Mouse (Mus musculus) heart, embryonic 11.5 days (tissue): ENCODE data around the gene Cdt1. TPM values are rescaled to one million over a fixed set of nuclear protein-coding genes. Genes with fewer than 3 reads are reported as not detected.

ENCODE experiments used
- ATAC-seq: fragments of 200-750 bp; cut with Nextera tagmentation; replicated peaks from 2 replicates; pipeline ENCODE4 v1.8.0; 2017; ENCODE audit warnings: moderate library complexity; ENCODE audit not compliant: insufficient number of reproducible peaks, low FRiP score, low TSS enrichment
- H3K27ac ChIP-seq: fragments of 300-500 bp; sonication (generic); 2 replicates; pipeline ENCODE4 v1.5.1; 2014; ENCODE audit warnings: mild to moderate bottlenecking, low read depth, low read length
- H3K27me3 ChIP-seq: fragments of 300-500 bp; sonication (generic); 2 replicates; pipeline ENCODE4 v1.6.1; 2014; ENCODE audit warnings: mild to moderate bottlenecking, low read length, mixed read lengths; ENCODE audit not compliant: control insufficient read depth, insufficient read depth
- H3K36me3 ChIP-seq: fragments of 300-500 bp; sonication (generic); 2 replicates; pipeline ENCODE4 v1.6.1; 2014; ENCODE audit warnings: mild to moderate bottlenecking, low read length, moderate library complexity, mixed read lengths; ENCODE audit not compliant: control insufficient read depth, insufficient read depth
- H3K4me1 ChIP-seq: fragments of 300-500 bp; sonication (generic); 2 replicates; pipeline ENCODE4 v1.6.1; 2014; ENCODE audit warnings: low read length; ENCODE audit not compliant: control insufficient read depth, insufficient read depth
- H3K4me2 ChIP-seq: fragments of 300-500 bp; sonication (generic); 2 replicates; pipeline ENCODE4 v1.6.1; 2014; ENCODE audit warnings: mild to moderate bottlenecking, moderate library complexity
- H3K4me3 ChIP-seq: fragments of 300-500 bp; sonication (generic); 2 replicates; pipeline ENCODE4 v1.5.1; 2014; ENCODE audit warnings: low read depth, low read length
- H3K9ac ChIP-seq: fragments of 300-500 bp; sonication (generic); 2 replicates; pipeline ENCODE4 v1.6.1; 2014; ENCODE audit warnings: mild to moderate bottlenecking, low read depth, low read length, moderate library complexity
- H3K9me3 ChIP-seq: fragments of 300-500 bp; sonication (generic); replicated peaks from 2 replicates; pipeline ENCODE4 v1.6.1; 2016; ENCODE audit warnings: low read length; ENCODE audit not compliant: control insufficient read depth
- WGBS: fragments of 180-500 bp; shearing (Covaris S2); extraction: QIAGEN DNeasy Blood & Tissue Kit; methylation state at CpG from one replicate; pipeline ENCODE4 v1.1.7; 2014; ENCODE audit not compliant: insufficient replicate concordance; 5-methylcytosine and 5-hydroxymethylcytosine counted together
- microRNA-seq: library from miRNA; unstranded; fragments of <30 nt; microRNA quantifications from one replicate; pipeline ENCODE4, GENCODE M21; 2016; ENCODE audit warnings: borderline number of aligned reads
- polyA plus RNA-seq: library from polyadenylated mRNA; unstranded; fragments of >200 nt; fragmentation: Nextera tagmentation; extraction: Ambion mirVana; gene quantifications from 2 replicates; pipeline ENCODE4 v1.2.1, GENCODE M21; 2014

Cdt1 gene
- polyA plus RNA-seq, 1 experiment from 2014 or later = 29.5 TPM

DNA sequence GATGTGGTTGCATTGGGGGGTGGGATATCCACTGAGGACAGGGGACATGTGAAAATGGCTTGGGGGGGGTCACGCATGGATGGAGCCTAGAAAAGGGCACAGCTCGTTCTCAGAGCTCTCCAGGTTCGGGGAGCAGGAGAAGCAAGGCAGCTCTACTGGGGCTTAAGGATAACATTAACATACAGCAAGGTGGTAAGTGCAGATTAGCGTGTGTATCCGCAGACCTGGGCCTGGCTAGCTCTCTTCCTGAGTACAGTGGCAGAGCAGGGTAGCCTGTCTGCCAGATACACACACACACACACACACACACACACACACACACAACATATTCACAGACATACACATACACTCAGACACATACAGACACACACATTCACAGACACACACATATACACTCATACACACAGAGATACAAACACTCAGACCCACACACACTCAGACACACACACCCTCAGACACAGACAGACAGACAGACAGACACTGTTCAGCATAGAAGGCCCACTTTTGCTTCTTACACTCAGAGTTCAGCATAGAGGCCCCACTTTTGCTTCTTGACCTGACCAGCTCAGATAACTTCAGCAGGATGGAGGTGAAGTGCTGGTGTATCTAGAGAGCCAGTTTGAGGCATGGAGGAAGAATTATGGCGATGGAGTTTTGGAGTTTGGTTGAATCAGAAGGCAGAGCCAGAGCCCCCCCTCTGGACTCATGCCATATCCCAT is 51.0 kb downstream of the Cdt1 start:
- no peak overlapping the region for H3K9ac ChIP-seq
- WGBS = 74% methylated on average over 6 of the region's 6 CpGs

DNA sequence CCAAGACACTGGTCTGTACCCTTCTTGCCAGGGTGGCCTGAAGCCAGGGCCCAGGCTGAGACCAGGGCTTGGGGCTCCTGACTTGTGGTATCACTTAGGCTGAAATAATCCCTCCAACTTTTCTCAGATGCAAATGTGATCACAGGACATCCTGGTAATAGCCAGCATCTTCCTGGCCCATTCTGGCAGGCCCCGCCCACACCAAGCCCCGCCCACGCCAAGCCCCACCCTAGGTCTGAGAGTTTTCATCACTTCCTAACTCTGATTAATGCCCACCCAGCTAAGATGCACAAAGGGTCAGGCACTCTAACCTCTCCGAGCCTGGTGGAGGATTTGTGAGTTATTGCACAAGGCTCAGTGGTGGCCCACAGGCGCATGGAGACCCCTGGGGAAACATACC is 52.6 kb downstream of the Cdt1 start:
- H3K4me2 ChIP-seq = no peak overlapping the region
- H3K4me3 ChIP-seq = no peak overlapping the region
- no peak overlapping the region for H3K9ac ChIP-seq
- ATAC-seq = no peak
- no peaks in the 10 kb centered on the region for H3K36me3 ChIP-seq
- no peaks in the 10 kb centered on the region for H3K9me3 ChIP-seq
- peaks cover 4% of the 10 kb centered on the region for H3K4me1 ChIP-seq
- WGBS = 32% methylated on average over 5 of the region's 5 CpGs
- no peak overlapping the region for H3K27ac ChIP-seq
- no peaks in the 10 kb centered on the region; the same call in 1 of the 2 replicates for H3K27me3 ChIP-seq

More for the DNA sequence above, 51.0 kb downstream of the Cdt1 start:
- peaks cover 2% of the 10 kb centered on the region; the same call in 1 of the 2 replicates for H3K36me3 ChIP-seq
- H3K4me2 ChIP-seq = no peak overlapping the region
- peaks cover 4% of the 10 kb centered on the region for H3K4me1 ChIP-seq
- no peaks in the 10 kb centered on the region for H3K9me3 ChIP-seq
- no peak for ATAC-seq
- H3K27ac ChIP-seq = no peak overlapping the region
- no peak overlapping the region for H3K4me3 ChIP-seq
- no peaks in the 10 kb centered on the region; the same call in 1 of the 2 replicates for H3K27me3 ChIP-seq

DNA sequence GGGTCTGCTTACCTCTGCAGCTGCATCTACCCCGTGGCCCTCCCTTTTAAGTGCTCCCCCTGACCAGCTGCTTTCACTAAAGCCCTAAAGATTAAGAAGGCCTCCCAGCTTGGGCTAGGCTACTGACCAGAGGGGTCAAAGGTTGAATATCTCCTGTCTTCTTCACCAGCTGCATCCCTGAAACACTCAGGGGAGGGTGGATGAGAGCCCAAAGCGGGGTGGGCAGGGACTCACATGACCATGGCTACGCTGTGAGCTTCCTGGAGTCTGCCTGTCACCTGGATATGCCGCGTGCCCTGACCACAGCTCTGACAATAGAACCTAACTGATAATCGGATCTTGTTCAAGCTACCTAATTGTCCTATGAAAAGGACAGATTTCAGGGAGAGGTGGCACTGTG is 54.9 kb downstream of the Cdt1 start, which contains the start of gene Pabpn1l:
Gene Pabpn1l (minus strand): TSS at position 13 of the 400 bp plus-strand sequence.
- no peak for ATAC-seq
- Histone ChIP-seq H3K9ac (no peak within 1 kb of the TSS), H3K4me1 (peaks cover 4% of the 10 kb centered on the region), H3K36me3 (no peaks in the 10 kb centered on the region), H3K4me3 (no peak within 1 kb of the TSS), H3K9me3 (no peaks in the 10 kb centered on the region), H3K27ac (no peak within 1 kb of the TSS), H3K27me3 (no peaks in the 10 kb centered on the region; the same call in 1 of the 2 replicates), H3K4me2 (no peak within 1 kb of the TSS; the same call in 1 of the 2 replicates)
- WGBS = 67% methylated on average over 6 of the region's 6 CpGs

Small RNAs within 50 kb of the gene (microRNA-seq; reads per million reads assigned to microRNA genes)
- gene Mir6396 = not detected

Other genes starting within 250 kb of the Cdt1 start
- gene Trhr2, start 207.3 kb upstream of the Cdt1 start, polyA plus RNA-seq = not detected in 2 replicates
- 22.2 and 26.8 TPM in 2 replicates for gene Zc3h18, start 191.4 kb upstream of the Cdt1 start, polyA plus RNA-seq
- not detected in 2 replicates for gene Il17c, start 146.0 kb upstream of the Cdt1 start, polyA plus RNA-seq
- gene Cyba, start 135.1 kb upstream of the Cdt1 start, polyA plus RNA-seq = 169 and 174 TPM in 2 replicates
- gene Mvd, start 124.6 kb upstream of the Cdt1 start, polyA plus RNA-seq = 28.0 and 29.0 TPM in 2 replicates
- 3.0 and 4.2 TPM in 2 replicates for gene Snai3, start 107.3 kb upstream of the Cdt1 start, polyA plus RNA-seq
- 28.1 and 34.4 TPM in 2 replicates for gene Rnf166, start 92.0 kb upstream of the Cdt1 start, polyA plus RNA-seq
- gene Ctu2, start 91.9 kb upstream of the Cdt1 start, polyA plus RNA-seq = 35.2 and 39.0 TPM in 2 replicates
- 17.4 and 19.4 TPM in 2 replicates for gene Piezo1, start 16.7 kb upstream of the Cdt1 start, polyA plus RNA-seq
- gene Aprt, start 8.9 kb downstream of the Cdt1 start, polyA plus RNA-seq = 250 and 262 TPM in 2 replicates
- 11.4 and 12.3 TPM in 2 replicates for gene Galns, start 43.4 kb downstream of the Cdt1 start, polyA plus RNA-seq
- 49.8 and 60.0 TPM in 2 replicates for gene Trappc2l, start 43.6 kb downstream of the Cdt1 start, polyA plus RNA-seq
- not detected in 2 replicates for gene Pabpn1l, start 54.7 kb downstream of the Cdt1 start, polyA plus RNA-seq
- 5.2 and 5.4 TPM in 2 replicates for gene Cbfa2t3, start 131.1 kb downstream of the Cdt1 start, polyA plus RNA-seq
- gene Acsf3, start 207.5 kb downstream of the Cdt1 start, polyA plus RNA-seq = 15.4 and 17.5 TPM in 2 replicates